Mouse (Mus musculus): Measurements from ENCODE around the gene H13.
A peak's percentile ranks its signal among the peaks of the same experiment; 100 is the strongest.

Gene H13

DNA sequence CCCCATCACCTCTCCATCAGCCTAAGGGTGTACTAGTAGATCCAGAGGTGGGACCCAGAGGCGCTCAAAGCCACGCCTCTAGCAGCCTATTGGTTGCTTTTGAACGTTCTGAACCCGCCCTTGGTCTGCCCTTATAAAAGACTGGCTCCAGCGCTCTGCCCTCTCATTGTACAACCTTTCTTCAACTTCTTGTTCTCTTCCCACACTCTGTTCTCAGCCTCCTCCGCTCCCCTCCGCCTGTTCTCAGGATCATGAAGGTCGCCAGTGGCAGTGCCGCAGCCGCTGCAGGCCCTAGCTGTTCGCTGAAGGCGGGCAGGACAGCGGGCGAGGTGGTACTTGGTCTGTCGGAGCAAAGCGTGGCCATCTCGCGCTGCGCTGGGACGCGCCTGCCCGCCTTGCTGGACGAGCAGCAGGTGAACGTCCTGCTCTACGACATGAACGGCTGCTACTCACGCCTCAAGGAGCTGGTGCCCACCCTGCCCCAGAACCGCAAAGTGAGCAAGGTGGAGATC is 66.9 kb downstream of the H13 start, which contains the start of gene Id1:
TSS of gene Id1 (plus strand) at position 162 of the 512 bp plus-strand sequence.
- DNase-seq = peak; percentile 51 to 61

DNA sequence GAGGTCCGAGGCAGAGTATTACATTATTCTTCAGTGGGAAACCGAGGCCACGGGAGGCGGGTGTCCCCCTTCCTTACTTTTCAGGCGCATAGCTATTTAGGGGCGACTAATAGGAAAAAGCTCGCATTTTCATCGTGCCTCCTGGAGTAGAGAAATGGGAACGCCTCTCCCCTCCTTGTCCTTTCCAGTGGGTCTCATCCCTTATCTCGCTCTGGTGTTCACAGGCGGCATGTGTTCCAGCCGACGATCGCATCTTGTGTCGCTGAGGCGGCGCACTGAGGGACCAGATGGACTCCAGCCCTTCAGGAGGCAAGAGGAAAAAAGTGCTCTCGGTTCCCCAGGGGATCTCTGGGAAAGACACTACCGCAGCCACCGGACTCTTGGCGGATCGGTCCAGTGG is 67.5 kb downstream of the H13 start:
- DNase-seq = peak; percentile 43 to 56

DNA sequence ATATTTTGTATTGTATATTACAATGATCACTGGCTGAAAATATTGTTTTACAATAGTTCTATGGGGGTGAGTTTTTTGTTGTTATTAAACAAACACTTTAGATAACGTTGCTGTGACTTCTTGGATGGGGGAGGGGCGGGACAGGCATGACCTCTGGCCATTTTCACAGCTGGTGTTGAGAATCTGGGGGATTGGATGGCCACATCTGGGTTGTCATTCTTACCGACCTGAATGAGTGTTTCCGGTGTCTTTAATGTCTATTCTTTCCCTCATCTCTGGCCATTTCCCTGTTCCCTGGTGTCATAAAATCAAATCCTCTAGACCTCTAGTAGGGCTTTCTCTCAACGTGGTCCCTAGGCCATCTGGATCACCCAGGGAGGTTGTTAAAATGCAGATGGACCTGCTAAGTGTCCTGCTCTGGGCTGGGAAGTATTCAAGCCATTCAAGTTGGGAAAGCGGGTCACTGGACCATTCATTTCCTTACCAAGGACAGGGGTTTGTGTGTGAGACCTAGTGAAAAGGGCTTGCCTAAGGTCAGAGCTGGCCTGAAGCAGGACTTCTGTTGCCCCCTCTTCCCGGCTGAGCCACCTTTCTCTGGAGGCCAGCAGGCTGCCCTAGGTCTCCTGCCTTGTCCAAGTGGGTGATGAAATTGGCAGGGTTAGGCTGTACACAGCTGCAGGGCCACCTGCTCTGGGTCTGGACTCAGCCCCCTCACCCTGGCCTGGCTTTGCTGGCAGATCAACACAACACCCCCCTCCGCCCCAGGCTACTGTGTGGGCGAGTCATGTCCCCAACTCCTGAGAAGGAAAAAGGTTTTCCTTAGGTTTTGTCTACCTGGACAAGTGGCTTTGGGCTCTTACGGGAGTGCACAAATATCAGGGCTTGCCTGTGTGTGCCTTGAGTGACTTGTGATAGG is 68.3 kb downstream of the H13 start:
- peak in 1 of 2 experiments; percentile 40 for DNase-seq

DNA sequence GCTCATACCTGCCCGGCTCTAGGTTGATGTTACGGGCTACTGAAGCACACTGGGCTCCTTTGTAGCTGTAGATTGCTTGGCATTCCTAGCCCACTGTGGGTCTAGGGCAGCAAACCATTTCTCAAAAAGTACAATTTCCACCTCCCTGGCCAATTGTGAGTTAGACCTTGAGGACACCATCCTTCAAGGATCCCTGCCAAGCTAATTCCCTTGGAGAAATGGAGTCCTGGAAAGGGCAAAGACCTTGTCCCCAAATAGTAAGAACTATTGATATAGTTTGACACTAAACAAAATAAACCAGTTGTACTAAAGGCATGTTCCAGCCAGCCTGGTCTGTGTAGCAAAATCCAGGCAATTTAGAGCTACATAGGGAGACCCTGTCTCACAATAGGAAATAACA is 69.1 kb downstream of the H13 start:
- no peak for DNase-seq

DNA sequence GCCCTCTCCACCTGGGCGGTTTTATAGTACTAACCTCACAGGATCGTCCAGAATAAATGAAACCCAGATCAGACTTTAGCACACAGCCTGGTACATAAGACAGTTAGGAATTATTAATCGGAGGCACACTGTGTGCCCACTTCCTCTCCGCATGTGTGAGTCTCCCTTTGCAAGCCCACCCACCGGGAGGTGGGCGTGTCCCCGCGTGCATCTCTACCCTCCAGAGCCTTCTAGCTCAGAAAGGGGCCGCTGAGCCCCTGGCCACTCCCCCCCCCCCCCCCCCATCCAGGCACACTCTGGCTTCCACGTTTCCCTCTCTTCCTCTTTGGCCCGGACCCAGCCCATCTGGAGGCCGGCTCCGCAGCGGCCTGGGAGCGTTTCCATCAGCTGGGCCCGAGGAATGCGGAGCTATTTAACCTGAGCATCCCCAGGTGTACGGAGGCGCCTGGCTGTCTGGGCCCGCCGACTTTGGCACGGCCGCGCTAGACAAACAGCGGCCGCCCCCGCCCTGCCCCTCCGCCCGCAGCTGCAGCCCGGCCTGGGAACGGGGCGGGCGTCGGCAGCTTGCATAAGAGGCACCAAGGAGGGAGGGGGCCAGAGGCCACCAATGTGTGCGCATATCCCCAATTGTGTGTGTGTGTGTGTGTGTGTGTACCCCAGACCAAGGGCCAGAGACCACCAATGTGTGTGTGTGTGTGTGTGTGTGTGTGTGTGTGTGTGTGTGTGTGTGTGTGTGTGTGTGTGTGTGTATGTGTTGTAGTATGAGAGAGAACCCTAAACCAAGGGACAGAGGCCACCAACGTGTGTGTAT is 70.0 kb downstream of the H13 start:
- DNase-seq = peak; percentile 48 to 64

DNA sequence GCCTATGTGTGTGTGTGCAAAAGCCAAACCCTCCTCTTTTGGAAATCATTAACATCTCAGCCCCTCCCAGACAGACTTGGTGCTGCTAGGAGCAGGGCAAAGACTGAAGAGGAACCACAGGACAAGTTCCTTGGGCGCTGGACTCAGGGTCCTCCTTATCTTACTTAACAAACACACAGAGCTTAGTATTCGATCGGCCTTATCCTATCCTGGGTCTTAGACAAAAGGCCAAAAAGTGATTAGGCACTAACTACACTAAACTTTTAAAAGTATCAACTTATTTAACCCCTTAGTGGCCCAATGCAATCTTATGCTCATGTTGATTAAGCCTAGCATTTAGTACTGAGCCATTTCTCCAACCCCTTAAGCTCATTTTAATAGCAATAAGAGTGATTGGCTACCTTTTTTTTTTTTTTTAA is 70.6 kb downstream of the H13 start:
- no peak for DNase-seq

DNA sequence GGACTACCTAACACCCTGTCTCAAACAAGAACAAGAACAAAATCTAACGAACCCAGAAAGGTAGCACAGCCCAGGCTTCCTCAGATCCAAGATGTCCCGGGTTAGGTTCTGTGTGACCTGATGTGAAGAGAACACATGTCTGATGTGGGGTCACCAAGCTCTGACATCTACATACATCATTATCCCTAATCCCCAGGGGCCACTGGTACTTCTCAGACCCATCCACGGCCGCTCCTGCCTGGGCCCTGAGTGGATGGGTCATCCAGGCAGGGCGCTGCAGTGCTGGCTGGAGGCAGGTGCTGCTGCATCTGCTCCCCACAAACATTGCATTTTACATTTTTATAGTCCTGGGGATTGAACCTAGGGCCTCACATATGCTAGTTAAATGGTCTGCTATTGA is 71.2 kb downstream of the H13 start:
- no peak for DNase-seq

DNA sequence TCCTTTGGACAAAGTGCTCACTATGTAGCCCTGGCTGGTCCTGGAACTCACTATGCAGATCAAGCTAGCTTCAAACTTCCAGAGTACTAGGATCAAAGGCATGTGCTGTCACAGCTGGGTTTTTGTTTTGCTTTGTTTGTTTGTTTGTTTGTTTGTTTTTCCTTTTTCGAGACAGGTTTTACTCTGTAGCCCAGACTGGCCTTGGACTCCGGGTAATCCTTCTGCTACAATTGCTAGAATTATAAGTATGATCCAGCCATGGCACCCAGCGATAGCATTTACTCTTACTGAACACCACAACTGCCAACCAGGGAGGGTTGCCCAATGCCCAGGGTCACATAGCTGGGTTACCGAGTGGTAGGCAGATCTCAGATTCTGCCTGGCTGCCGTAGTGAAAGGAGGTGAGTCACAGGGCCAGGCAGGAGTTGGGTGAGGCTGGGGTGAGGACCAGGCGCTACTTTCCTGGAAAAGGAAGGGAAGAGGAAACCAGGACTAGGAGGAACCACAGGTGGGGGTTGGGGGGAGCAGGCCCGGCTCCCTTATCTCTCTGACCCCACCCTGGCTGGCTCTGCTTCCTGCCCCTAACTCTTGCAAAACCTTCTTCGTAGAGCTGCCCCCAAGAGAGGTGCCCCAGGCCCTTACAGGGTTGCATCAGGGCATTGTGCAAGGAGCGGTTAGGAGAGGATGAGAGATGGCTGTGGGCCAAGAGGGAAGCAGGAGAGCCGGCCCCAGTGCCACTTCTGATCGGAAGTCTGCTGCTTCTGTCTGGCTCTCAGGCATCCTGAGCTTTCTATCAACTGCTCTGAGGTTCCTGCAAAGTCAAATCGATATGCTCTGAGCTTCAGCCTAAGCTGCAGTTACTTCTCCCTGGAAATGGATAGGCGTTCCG is 72.1 kb downstream of the H13 start:
- DNase-seq = peak; percentile 31 to 57

DNA sequence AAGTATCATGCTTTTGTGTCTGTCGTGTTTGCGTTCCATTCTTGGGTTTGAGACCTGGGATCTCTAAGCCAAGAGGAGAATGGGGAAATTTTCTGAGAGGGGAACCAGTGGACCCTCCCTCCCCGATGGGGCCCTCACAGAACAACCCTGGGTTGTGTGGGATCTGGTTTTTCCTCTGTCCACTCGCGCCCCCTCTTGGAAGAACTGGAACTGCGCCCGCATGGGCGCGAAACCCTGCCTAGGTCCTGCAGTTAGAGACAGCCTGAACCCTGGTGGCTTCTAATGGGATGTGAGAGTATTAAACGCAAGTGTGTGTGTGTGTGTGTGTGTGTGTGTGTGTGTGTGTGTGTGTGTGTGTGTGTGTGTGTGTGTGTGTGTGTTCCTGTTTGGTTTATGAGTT is 73.2 kb downstream of the H13 start:
- peak; percentile 69 to 85 for DNase-seq

DNA sequence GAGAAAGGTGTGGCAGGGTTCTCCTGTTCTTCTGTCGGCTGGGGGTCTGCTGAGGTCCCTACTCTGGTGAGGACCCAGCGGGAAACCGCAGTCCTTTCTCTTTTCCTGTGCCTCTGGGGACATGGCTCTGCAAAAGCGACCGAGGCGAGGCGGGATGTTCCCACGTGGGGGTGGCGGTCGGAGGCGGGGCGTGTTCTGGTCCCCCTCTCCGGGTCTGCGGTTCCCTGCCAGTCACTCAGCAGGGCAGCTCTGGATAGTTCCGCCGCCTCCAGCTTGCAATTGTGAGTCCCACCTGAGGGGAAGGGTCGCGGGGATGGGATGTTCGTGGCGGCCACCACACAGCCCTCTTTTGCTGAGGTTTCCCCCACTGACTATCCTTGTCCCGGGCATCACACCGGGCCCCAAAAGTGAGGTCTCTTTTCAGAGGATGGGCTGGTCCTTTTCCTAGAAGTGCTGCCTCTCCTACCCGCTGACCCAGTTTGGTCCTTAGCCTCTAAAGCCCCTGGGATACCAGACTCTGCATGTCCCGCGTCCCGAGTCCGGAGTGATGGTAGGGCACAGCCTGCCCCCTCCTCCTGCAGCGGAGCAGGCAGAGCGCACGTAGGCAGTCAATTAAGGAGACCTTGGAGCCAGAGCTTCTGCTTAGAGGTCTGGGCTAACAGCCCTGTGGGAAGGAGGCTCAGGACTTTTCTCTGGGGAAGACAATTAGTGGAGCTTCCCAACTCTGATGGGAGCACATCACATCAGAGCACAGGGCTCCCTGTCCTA is 84.9 kb downstream of the H13 start, which contains the start of gene Cox4i2:
TSS of gene Cox4i2 (plus strand) at position 230 of the 768 bp plus-strand sequence.
- no peak for DNase-seq

DNA sequence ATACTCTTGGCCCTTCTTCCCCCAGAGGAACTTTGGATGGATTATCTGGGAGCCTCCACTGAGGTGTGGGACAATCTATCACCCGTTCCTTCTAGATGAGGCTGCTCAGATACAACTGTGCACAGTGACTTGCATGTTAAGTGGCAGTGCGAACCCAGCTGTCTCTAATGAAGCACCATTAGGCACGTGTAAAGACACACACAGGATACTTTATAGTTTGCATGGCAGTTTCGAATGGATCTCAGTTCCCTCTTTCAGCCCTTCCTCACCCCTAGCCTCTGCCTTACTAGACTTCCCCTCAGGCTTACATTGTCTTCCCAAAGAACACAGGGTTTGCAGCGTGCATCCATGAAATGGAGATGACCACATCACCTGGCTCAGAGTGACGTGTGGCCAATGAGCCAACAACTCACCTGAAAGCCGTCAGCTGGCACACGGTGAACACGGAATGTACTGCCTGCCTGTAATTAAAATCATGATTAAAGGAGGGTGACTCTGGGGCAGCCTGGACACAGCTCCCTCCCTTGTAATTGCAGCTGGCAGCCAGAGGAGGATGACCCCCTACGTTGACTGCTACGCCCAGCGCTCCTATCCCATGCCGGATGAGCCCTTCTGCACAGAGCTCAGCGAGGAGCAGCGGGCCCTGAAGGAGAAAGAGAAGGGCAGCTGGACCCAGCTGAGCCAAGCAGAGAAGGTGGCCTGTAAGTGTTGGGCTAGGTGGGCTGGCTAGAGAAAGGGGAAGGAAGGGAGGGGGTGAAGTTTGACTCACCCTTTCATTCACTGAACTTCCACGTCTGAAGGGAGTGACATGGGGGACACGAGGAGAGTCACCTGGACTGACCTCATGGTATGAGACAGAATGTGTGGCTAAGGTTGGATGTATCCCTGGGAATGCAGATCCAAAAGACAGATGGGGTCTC is 87.5 kb downstream of the H13 start:
- DNase-seq = no peak

DNA sequence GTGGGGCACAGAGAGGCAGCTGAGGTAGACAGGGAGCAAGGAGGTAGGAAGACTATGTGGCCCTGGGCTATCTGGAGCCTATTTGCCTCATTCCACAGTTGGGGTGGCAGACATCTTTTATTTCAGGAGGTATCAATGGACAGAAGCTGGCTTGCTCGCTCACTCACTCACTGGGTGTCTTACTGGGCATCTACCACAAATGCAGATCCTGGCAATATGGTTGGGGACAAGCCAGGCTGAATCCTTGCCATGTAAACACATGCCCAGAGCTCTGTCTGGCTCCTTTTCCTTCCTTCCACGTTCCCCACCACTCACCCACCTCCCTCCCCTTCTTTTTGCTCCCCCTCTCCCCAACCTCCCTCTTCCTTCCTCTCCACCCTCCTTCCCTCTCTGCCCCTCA is 88.2 kb downstream of the H13 start:
- peak; percentile 80 to 87 for DNase-seq
